Mouse (Mus musculus): Measurements from ENCODE around the gene Tex264. TPM values are rescaled to one million over a fixed set of nuclear protein-coding genes. Genes with fewer than 3 reads are reported as not detected.
"Not testable (repeated sequence)": the region's sequence is repeated elsewhere in the genome, so short reads cannot be mapped to it uniquely, and the experiment has no call there.

The Tex264 gene
- polyA plus RNA-seq, 1 experiment from 2014 or later: 72.9 TPM

DNA sequence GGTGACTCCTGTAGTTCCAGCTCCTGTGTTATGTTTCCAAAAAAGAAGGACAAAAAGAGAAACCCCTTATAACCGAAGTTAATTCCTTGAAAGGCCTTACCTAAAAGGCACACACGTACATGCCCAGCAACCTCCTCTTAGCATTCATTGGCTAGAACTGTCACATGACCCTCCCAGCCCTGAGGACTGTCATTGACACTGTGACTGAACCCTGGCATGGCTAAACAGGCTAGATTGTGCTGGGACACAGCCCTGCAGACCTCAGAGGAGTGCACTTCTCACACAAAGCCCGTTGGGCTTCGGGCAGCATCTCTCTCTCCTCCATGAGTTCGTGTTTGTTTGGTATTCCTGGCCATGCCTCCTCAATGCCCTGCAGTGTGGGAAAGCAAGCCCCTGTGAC, 53.5 kb downstream of the Tex264 start:
- Histone ChIP-seq H3K4me2 (no peak overlapping the region), H3K9me3 (no peaks in the 10 kb centered on the region), H3K36me3 (no peaks in the 10 kb centered on the region), H3K27ac (no peak overlapping the region), H3K4me3 (no peak overlapping the region), H3K9ac (no peak overlapping the region), H3K4me1 (no peaks in the 10 kb centered on the region), H3K27me3 (no peaks in the 10 kb centered on the region)
- ATAC-seq (ENCODE audit: insufficient number of reproducible peaks, low FRiP score, low TSS enrichment, low read depth): no peak
- 58% methylated on average over 5 of the region's 5 CpGs for WGBS

DNA sequence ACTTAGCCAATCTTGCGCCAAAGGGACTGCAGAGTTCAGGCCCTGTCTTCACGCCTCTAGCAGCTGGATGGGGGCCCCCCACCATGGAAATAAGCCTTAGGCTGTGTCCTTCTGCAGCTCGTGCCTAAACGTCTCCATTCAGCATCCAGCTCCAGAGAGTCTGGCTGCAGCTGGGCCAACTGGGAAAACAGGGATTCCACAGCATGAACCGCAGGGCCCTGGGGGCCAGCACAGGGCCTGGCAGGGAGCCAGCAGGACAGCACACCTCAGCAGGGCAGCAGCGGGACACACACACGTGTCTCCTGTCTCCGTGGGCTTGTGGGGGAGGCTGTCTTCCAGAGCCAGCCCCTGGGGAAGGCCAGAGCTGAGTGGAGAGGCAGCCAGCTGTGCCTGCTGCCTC, 57.9 kb downstream of the Tex264 start:
- H3K9ac ChIP-seq, H3K36me3 ChIP-seq, H3K27me3 ChIP-seq, H3K27ac ChIP-seq, H3K4me3 ChIP-seq, H3K4me1 ChIP-seq, H3K9me3 ChIP-seq, H3K4me2 ChIP-seq: not testable (repeated sequence)
- WGBS: 12% methylated on average over 8 of the region's 8 CpGs
- ATAC-seq (ENCODE audit: insufficient number of reproducible peaks, low FRiP score, low TSS enrichment, low read depth): peak; percentile 25; the same call in 1 of the 2 replicates

DNA sequence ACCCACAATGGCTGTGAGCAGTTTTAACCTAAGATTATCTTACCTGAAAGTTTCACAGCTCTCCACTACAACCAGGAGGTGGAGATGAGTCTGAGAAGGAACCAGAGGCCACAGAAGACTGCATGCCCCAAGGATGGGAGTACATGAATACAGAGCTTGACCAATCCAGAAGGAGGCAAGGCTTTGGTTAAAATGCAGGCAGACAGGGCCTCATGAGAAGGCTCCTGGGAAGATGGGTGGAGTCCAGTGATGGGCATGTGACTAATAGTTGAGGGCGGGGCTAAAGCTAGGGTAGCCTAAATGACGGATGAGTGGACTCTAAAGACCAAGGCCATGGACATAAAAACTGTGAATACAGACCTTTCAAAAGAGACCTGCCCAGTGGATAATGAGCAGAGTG, 59.4 kb downstream of the Tex264 start, which contains the start of gene Iqcf6:
Gene Iqcf6, plus strand, starts transcription at position 301 of the 400 bp plus-strand sequence.
- ATAC-seq (ENCODE audit: insufficient number of reproducible peaks, low FRiP score, low TSS enrichment, low read depth): no peak
- no peaks in the 10 kb centered on the region for H3K4me1 ChIP-seq
- 70% methylated on average over 2 of the region's 2 CpGs for WGBS
- no peak within 1 kb of the TSS for H3K4me2 ChIP-seq
- H3K4me3 ChIP-seq: no peak within 1 kb of the TSS
- H3K36me3 ChIP-seq: no peaks in the 10 kb centered on the region
- no peak within 1 kb of the TSS for H3K9ac ChIP-seq
- no peaks in the 10 kb centered on the region for H3K27me3 ChIP-seq
- no peak within 1 kb of the TSS for H3K27ac ChIP-seq
- no peaks in the 10 kb centered on the region for H3K9me3 ChIP-seq

DNA sequence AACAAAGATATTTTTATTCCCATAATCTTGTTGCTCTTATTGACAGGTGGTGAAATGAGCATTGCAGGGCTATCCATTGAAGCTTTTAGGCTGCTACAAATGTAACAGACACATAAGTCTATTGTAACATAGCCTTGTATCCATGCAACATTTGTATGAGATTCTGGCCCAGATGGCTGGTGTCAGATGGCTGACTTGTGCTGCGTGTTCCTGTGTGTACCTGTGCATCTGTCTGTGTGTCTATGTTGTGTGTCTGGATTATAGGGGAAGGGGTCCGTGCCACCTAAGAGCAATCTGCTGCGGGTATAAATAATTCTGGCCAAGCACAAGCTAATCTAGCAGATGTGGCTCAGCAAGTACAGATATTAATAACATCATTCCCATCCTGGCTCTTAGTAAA, 68.2 kb downstream of the Tex264 start:
- Histone ChIP-seq H3K4me2 (no peak overlapping the region), H3K27ac (no peak overlapping the region), H3K9ac (no peak overlapping the region), H3K9me3 (no peaks in the 10 kb centered on the region), H3K4me1 (no peaks in the 10 kb centered on the region), H3K36me3 (no peaks in the 10 kb centered on the region), H3K27me3 (no peaks in the 10 kb centered on the region), H3K4me3 (no peak overlapping the region)
- no peak for ATAC-seq (ENCODE audit: insufficient number of reproducible peaks, low FRiP score, low TSS enrichment, low read depth)
- WGBS: 89% methylated on average over 3 of the region's 3 CpGs

DNA sequence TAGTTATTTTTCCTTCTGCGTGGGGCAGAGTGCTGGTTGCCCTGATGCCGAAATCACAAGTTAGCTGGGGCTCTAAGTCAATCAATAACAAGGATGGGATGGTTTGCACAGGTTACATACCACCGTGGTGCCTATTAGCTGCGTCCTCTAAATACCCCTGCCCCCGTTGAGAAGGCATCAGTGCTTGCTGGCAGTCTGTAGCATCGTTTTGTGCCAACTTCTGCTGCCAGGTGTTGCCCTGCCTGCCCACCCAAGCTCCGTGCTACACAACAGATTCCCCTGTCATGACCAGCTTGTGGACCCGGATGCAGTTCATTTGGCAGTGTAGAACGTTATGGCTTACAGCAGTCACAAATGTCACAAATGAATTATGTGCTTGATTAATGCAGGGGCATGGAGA, 69.4 kb downstream of the Tex264 start:
- 79% methylated on average over 9 of the region's 9 CpGs for WGBS

DNA sequence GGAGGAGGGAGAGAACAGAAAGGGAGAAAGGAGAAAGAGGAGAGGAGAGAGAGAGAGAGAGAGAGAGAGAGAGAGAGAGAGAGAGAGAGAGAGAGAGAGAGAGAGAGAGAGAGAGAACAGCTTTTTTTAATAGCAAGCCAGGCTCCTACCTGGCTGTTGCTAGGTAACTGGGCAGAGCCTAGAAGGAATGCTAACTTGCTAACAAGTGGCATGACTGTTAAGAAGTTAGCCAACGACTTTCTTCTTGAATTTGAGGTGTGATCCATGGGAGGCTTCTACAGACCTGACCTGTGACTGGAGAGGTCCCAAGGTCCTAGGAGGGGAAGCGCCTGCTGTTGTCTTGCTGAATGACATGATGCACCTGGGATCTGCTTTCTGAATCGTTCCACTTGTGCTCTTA, 71.1 kb downstream of the Tex264 start:
- Histone ChIP-seq H3K4me3 (no peak overlapping the region), H3K4me1 (no peaks in the 10 kb centered on the region), H3K9ac (no peak overlapping the region), H3K9me3 (no peaks in the 10 kb centered on the region), H3K27ac (no peak overlapping the region), H3K4me2 (no peak overlapping the region), H3K27me3 (no peaks in the 10 kb centered on the region), H3K36me3 (no peaks in the 10 kb centered on the region)
- 51% methylated on average over 3 of the region's 3 CpGs for WGBS
- ATAC-seq (ENCODE audit: insufficient number of reproducible peaks, low FRiP score, low TSS enrichment, low read depth): no peak

More for the DNA sequence above, 69.4 kb downstream of the Tex264 start:
- no peak overlapping the region for H3K9ac ChIP-seq
- no peaks in the 10 kb centered on the region for H3K4me1 ChIP-seq
- H3K27me3 ChIP-seq: no peaks in the 10 kb centered on the region
- no peak for ATAC-seq (ENCODE audit: insufficient number of reproducible peaks, low FRiP score, low TSS enrichment, low read depth)
- no peak overlapping the region for H3K4me2 ChIP-seq
- no peak overlapping the region for H3K27ac ChIP-seq
- no peak overlapping the region for H3K4me3 ChIP-seq
- H3K9me3 ChIP-seq: no peaks in the 10 kb centered on the region
- no peaks in the 10 kb centered on the region for H3K36me3 ChIP-seq

DNA sequence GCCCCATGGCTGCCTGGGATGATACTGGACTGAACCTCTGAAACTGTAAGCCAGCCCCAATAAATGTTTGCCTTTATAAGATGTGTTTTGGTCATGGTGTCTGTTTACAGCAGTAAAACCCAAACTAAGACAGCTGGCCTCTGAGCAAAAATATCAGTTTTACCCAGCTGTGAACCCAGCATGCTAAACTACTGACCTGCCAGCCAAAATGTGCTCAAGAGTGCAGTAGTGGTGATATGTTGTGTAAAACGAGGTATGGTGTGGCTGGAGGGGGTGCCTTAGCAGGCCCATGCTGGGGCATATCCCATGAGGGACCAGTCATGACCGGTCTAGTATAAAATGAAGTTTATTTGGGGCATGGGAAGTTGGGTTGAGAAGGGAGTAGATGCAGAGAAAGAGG, 71.8 kb downstream of the Tex264 start:
- Histone ChIP-seq H3K27me3 (no peaks in the 10 kb centered on the region), H3K4me1 (no peaks in the 10 kb centered on the region), H3K4me2 (no peak overlapping the region), H3K36me3 (no peaks in the 10 kb centered on the region), H3K9me3 (no peaks in the 10 kb centered on the region), H3K9ac (no peak overlapping the region), H3K27ac (no peak overlapping the region), H3K4me3 (no peak overlapping the region)
- 50% methylated on average over 2 of the region's 2 CpGs for WGBS
- ATAC-seq (ENCODE audit: insufficient number of reproducible peaks, low FRiP score, low TSS enrichment, low read depth): no peak

DNA sequence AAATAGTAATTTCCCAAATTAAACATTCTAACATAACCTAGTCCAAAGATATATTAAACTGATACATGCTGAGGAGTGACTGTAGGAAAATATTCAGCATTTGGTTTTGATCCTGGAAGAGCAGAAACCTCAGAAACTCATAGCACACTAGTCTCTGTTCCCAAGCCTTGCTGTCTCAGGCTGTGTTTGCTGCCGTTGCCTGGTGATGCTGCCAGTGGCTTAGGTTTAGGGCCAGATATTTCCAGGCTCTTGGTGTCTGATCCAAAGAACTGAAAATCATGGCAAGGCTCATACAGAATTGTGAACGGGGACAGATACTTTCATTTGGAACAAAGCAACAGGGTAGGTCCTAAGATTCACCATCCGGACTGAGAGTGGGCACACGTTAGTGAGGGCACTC, 75.0 kb downstream of the Tex264 start:
- H3K27ac ChIP-seq: no peak overlapping the region
- ATAC-seq (ENCODE audit: insufficient number of reproducible peaks, low FRiP score, low TSS enrichment, low read depth): no peak
- H3K4me1 ChIP-seq: no peaks in the 10 kb centered on the region
- no peak overlapping the region for H3K9ac ChIP-seq
- no peak overlapping the region for H3K4me3 ChIP-seq
- no peaks in the 10 kb centered on the region for H3K9me3 ChIP-seq
- WGBS: 83% methylated on average over 4 of the region's 4 CpGs
- no peak overlapping the region for H3K4me2 ChIP-seq
- no peaks in the 10 kb centered on the region for H3K36me3 ChIP-seq
- no peaks in the 10 kb centered on the region for H3K27me3 ChIP-seq

Other genes starting within 250 kb of the Tex264 start
- gene Acy1, start 247.6 kb downstream of the Tex264 start, polyA plus RNA-seq (2015; fragmentation: Nextera tagmentation; extraction: Ambion mirVana): 42.2 and 48.6 TPM in 2 replicates
- 38.9 and 40.8 TPM in 2 replicates for gene Abhd14b, start 238.5 kb downstream of the Tex264 start, polyA plus RNA-seq (2015; fragmentation: Nextera tagmentation; extraction: Ambion mirVana)
- gene Abhd14a, start 238.2 kb downstream of the Tex264 start, polyA plus RNA-seq (2015; fragmentation: Nextera tagmentation; extraction: Ambion mirVana): 75.0 TPM in 2 replicates
- 83.2 and 91.4 TPM in 2 replicates for gene Pcbp4, start 232.6 kb downstream of the Tex264 start, polyA plus RNA-seq (2015; fragmentation: Nextera tagmentation; extraction: Ambion mirVana)
- gene Gpr62, start 220.0 kb downstream of the Tex264 start, polyA plus RNA-seq (2015; fragmentation: Nextera tagmentation; extraction: Ambion mirVana): 0.37 and 0.55 TPM in 2 replicates
- 39.9 and 40.2 TPM in 2 replicates for gene Rrp9, start 210.0 kb downstream of the Tex264 start, polyA plus RNA-seq (2015; fragmentation: Nextera tagmentation; extraction: Ambion mirVana)
- 6.1 and 8.5 TPM in 2 replicates for gene Parp3, start 209.0 kb downstream of the Tex264 start, polyA plus RNA-seq (2015; fragmentation: Nextera tagmentation; extraction: Ambion mirVana)
- gene Iqcf1, start 186.0 kb downstream of the Tex264 start, polyA plus RNA-seq (2015; fragmentation: Nextera tagmentation; extraction: Ambion mirVana): not detected in 2 replicates
- gene Iqcf5, start 171.4 kb downstream of the Tex264 start, polyA plus RNA-seq (2015; fragmentation: Nextera tagmentation; extraction: Ambion mirVana): not detected in 2 replicates
- not detected in 2 replicates for gene Iqcf3, start 124.3 kb downstream of the Tex264 start, polyA plus RNA-seq (2015; fragmentation: Nextera tagmentation; extraction: Ambion mirVana)
- not detected in 2 replicates for gene Iqcf4, start 114.9 kb downstream of the Tex264 start, polyA plus RNA-seq (2015; fragmentation: Nextera tagmentation; extraction: Ambion mirVana)
- gene Iqcf6, start 59.3 kb downstream of the Tex264 start, polyA plus RNA-seq (2015; fragmentation: Nextera tagmentation; extraction: Ambion mirVana): not detected in 2 replicates
- gene Grm2, start 29.8 kb downstream of the Tex264 start, polyA plus RNA-seq (2015; fragmentation: Nextera tagmentation; extraction: Ambion mirVana): 0.06 and 0.09 TPM in 2 replicates
- 4.3 and 6.2 TPM in 2 replicates for gene Rad54l2, start 103.3 kb upstream of the Tex264 start, polyA plus RNA-seq (2015; fragmentation: Nextera tagmentation; extraction: Ambion mirVana)
- 16.5 and 20.9 TPM in 2 replicates for gene Dcaf1, start 135.9 kb upstream of the Tex264 start, polyA plus RNA-seq (2015; fragmentation: Nextera tagmentation; extraction: Ambion mirVana)
- gene Rbm15b, start 201.5 kb upstream of the Tex264 start, polyA plus RNA-seq (2015; fragmentation: Nextera tagmentation; extraction: Ambion mirVana): 6.9 and 9.1 TPM in 2 replicates
- gene Manf, start 206.1 kb upstream of the Tex264 start, polyA plus RNA-seq (2015; fragmentation: Nextera tagmentation; extraction: Ambion mirVana): 311 and 319 TPM in 2 replicates